Mouse (Mus musculus): Measurements from ENCODE around the gene Prss36.
"Not testable (repeated sequence)": the region's sequence is repeated elsewhere in the genome, so short reads cannot be mapped to it uniquely, and the experiment has no call there.

Prss36 gene

DNA sequence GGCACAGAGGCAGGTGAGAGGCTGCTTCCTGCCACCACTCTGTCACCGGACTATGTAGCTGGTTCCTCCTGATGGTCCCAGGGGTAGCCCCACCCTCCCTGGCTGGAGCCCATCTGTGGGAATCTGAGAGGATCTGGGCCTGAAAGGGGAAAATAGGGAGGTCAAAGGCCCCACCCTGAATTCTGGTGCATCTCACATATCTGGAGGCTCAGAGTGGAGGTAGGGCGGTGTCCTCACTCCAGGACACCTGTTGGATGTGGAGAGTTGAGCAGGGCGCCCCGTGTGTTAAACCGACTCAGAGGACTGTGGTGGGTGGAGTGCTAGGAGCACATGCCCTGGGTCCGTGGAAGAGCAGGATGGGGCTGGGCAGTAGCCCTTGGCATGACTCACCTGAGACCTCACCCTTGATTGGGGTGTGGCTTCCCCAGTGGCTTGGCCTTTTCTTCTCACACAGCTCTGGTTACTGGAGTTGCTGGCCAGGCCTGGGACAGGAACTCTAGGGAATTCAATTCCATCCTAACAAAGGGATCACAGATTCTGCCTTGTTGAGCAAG lies at the start of gene Prss36:
Gene Prss36 (minus strand): TSS at position 256 of the 554 bp plus-strand sequence.
- DNase-seq (ENCODE audit: low read depth, low spot score): no peak

DNA sequence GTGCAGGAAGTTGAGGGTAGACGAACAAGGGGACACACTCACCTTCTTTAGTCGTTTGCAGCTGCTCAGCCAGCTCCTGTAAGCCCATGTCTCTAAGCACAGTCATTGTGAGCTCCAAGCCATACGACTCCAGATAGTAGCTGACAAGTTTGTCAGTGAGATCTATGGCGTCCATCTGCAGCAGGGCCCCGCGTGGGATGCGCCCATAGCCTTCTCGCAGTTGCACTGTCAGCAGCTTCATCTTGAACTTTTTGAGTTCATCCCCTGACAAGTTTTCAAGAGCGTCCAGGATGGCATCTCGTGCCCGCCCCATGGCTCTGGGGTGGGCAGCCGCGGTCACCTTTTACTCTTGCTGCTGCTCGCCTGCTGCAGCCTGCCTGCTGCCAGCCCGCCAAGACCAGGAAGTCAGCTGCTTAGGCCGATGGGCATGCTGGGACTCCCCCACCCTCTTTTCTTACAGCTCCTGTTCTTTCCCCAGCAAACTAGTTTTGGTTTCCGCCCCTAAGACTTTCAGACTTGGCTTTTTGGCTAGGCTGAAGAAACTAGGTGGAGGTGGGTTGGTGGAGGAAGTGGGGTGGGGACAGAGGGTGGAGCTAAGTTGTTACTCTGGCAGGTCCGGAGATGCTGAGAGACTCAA lies 46.9 kb upstream of the Prss36 start, which contains the start of gene Pycard:
Gene Pycard (minus strand): TSS at position 527 of the 637 bp plus-strand sequence.
- DNase-seq (ENCODE audit: low read depth, low spot score): no peak

GRCm38 (mm10) chr7:127992488-127993340 lies 46.2 kb upstream of the Prss36 start:
- no peak for DNase-seq (ENCODE audit: low read depth, low spot score)

DNA sequence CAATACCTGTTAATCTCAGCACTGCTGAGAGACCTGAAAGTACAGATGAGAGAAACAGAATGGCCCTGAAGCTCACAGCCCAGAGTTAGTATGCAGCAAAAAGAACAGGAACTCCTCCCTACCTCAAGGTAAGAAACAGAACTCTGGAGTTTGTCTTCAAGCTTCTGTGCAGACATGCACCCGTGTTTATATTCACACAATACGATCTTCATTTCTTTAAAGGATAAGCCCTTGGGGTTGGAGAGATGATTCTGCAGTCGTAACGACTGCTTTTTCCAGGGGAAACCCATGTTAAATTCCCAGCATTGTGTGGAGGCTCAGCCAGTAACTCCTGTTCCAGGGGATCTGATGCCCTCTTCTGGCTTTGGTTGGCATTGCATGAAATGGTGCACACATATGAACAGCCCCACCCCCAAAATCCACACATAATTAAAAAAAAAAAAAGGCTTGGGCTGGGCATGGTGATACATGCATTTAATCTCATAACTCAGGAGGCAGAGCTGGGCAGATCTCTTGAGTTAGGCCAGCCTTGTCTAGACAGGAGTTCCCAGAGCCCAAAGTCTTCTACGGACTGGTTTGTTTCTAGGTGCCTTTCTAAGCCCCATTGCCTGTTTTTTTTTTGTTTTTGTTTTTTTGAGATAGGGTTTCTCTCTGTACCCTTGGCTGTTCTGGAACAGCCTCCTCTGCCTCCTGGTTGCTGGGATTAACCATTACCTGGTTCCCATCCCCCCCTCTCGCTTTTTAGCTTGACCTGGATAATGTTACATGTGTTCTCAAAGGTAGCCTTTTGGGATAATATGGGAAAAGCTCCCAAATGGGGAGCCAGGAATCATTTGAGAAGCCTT lies 45.3 kb upstream of the Prss36 start:
- peak; percentile 81 for DNase-seq (ENCODE audit: low read depth, low spot score)

DNA sequence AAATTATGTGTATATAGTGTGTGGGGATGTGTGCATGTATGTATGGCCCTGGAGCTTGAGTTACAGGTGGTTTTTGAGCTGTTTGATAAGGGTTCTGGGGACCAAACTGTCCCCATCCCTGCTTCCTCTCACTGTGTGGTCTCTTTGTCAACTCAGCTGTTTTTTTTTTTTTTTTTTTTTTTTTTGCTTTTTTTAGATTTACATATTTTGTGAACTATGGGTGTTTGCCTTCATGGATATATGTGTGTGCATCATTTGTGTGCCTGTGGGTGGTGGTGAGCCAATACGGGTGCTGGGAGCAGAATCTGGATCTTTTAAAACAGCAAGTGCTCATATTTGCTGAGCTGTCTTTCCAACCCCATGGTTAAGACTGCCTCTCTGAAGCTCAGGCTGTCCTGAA lies 42.4 kb upstream of the Prss36 start:
- DNase-seq (ENCODE audit: low read depth, low spot score): no peak

GRCm38 (mm10) chr7:127980606-127981005 lies 34.1 kb upstream of the Prss36 start:
- DNase-seq (ENCODE audit: low read depth, low spot score): no peak

- no peak for DNase-seq (ENCODE audit: low read depth, low spot score)
These were observed 32.3 kb upstream of the Prss36 start for GRCm38 (mm10) chr7:127978856-127979255.

DNA sequence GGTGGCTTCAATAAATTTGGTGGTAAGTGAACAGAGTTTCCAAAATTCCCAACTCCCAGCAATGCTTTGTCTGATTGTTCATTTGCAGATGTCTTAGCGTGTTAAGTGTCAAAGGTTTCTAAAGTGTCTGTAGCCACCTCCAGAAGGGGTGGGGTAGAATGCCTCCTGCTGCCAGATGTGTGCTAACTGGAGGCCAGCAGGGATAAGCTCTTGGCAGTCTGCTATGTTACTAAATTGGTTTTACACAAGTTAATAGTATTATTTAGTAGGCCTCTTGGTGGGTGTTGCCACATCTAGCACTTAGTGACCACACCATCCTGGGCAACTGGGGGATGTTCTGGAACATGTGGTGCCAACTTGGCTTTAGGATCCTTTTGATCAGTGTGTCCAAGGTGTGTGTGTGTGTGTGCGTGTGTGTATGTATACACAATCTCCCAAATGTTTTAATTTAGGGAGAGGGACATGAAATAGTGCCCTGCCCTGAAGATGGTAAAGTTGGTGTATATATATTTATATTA lies 27.9 kb upstream of the Prss36 start:
- DNase-seq (ENCODE audit: low read depth, low spot score): no peak

DNA sequence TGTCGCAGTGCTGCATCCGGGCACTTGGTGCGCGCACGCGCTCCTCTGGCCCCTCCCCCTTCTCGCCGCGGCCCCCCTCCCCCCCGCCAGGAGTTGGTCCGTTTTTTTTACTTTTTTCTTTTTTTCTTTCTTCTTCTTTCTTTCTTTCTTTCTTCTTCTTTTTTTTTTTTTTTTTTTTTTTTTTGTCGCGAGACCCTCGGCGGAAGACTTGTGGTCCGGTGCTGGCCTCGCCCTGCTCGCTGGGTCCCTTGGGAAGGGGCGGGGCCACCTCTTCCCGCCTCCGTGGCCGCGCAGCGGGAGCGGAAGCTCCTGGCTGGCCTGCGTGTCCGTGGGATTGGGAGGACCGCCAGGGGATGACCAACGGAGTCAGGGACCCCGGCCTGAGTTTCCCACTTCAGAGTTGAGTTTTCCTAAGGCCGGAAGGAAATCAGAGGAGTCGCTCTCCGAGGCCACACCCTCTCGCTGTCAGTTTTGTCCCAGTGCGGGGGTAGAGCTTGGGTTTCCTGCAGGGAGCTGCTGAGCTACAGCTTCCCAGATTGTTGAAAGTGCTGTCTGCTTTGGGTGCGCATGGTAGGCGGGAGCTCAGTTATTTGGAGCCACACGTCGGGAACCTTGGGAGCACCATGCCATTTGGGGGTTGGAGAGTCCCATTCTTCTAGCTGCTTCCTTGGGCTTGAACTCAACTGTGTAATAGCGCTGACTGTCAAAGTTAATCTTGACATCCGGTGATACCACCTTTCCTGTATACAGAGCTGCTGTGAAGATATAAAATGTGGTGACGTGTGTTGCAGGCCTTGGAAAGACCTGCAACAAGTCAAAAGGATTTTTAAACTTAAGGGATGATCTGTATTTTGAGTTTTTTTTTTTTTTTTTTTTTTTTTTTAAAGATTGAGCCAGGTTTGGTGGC lies 21.6 kb upstream of the Prss36 start:
- peak; percentile 76 for DNase-seq (ENCODE audit: low read depth, low spot score)

DNA sequence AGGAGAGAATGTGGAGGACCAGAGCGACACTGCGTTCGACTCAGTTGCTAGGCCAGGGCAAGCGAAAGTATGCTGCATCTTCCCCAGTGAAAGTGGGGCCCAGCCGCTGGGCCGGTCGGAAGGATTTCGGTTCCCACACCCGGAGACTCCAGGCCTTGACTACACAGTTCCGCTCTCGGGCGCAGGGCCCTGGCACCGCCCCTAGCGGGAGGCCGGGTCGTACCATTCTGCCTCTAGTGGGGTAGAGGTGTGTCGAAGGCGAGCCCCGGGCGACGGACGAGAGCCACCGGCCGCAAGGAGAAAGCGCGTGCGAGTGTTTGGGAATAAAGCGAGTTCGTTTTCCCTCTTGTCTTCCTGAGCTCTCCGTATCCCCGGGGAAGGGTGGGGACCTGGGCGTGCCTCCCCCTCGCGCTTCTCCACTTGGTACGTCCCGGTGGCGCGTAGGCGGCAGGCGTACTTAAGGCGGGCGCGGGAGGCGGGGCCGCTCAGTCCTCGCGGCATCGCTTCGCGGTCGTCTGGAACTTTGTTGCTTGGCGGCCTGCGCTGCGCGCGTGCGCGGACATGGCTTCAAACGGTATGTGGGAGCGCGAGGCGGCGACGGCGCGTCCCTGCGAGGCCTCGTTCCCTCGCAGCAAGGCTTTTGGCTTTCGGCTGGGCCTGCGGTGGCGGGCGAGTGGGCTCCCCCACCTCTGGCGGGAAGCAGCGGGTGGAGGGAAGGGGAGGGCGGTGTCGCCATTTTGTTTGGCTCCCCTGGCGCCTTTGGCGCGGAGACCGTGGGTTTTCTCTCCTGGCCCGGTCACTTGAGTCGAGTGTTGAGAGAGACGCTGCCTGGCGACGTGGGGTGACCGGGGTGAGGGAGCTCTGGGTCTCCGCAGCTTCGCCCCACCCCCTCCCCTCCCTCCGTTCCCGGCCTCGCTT lies 20.7 kb upstream of the Prss36 start, which contains the start of gene Fus:
Gene Fus (plus strand): TSS at position 454 of the 918 bp plus-strand sequence.
- DNase-seq (ENCODE audit: low read depth, low spot score): peak; percentile 94

GRCm38 (mm10) chr7:127966371-127966918 lies 19.9 kb upstream of the Prss36 start:
- DNase-seq (ENCODE audit: low read depth, low spot score): peak; percentile 30

- DNase-seq (ENCODE audit: low read depth, low spot score): no peak
These were observed 12.8 kb upstream of the Prss36 start for GRCm38 (mm10) chr7:127959364-127959763.

GRCm38 (mm10) chr7:127952864-127953581 lies 6.5 kb upstream of the Prss36 start:
- no peak for DNase-seq (ENCODE audit: low read depth, low spot score)

GRCm38 (mm10) chr7:127944614-127945013 lies 1.9 kb downstream of the Prss36 start:
- DNase-seq (ENCODE audit: low read depth, low spot score): no peak

DNA sequence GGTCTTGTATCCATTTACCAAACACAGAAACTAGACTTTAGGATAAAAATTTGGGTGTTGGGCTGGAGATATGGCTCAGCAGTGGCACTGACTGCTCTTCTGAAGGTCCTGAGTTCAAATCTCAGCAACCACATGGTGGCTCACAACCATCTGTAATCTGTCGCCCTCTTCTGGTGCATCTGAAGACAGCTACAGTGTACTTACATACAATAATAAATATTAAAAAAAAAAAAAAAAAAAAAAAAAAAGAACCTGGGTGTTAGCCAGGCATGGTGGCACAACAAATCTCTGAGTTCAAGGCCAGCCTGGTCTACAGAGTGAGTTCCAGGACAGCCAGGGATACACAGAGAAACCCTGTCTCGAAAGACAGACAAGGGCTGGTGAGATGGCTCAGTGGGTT lies 4.4 kb downstream of the Prss36 start:
- not testable (repeated sequence) for DNase-seq (ENCODE audit: low read depth, low spot score)

DNA sequence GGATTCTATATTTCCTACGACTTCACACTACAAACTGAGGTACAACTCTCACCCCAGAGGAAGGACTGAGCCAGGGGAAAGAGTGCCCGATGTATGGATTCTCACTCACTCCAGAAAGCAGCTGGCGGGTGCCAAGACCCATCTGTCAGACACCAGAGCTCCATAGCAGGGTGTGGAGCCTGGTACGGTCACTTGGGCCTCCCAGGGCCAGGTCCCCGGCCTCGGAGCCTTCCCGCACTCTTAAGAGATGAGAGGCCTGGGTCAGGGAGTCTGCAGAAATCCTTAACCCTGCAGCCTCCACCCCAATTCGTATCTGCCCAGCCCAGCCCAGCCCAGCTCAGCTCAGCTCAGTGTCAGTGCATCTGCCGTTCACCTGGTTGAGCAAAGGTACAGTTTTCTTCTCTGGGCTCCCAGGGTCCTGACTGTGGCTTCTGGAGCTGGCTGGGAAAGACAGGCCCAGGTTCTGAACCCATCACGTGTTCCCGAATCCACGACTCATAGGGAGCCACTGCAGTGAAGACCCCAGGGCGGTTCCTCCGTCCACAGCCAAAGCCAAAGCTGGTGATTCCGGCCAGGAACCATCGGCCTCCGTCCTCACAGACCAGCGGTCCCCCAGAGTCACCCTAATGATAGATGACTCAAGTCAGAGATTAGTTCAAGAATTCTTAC lies 10.2 kb downstream of the Prss36 start:
- DNase-seq (ENCODE audit: low read depth, low spot score): no peak

DNA sequence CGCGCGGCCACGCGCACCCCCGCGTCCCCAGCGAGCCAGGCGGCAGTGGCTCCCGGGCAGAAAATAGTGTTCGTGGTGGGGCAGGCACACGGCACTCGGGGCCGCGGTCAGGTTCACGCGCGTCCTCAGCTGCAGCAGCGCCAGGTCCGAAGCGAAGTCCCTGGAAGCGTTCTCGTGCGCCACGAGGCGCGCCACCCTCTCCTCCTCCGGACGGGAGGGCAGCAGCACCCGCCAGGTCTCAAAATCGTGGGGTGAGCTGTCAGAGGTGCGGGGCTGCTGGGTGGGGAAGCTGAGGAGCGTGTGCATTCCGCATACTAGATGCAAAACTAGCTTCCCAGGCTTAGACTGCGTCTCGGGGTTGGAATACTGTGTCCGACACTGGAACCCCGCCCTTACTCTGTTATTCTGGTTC lies 10.8 kb downstream of the Prss36 start:
- no peak for DNase-seq (ENCODE audit: low read depth, low spot score)
